Mouse (Mus musculus): ENCODE measurements around the gene I830077J02Rik.
A peak's percentile ranks its signal among the peaks of the same experiment; 100 is the strongest.

DNA sequence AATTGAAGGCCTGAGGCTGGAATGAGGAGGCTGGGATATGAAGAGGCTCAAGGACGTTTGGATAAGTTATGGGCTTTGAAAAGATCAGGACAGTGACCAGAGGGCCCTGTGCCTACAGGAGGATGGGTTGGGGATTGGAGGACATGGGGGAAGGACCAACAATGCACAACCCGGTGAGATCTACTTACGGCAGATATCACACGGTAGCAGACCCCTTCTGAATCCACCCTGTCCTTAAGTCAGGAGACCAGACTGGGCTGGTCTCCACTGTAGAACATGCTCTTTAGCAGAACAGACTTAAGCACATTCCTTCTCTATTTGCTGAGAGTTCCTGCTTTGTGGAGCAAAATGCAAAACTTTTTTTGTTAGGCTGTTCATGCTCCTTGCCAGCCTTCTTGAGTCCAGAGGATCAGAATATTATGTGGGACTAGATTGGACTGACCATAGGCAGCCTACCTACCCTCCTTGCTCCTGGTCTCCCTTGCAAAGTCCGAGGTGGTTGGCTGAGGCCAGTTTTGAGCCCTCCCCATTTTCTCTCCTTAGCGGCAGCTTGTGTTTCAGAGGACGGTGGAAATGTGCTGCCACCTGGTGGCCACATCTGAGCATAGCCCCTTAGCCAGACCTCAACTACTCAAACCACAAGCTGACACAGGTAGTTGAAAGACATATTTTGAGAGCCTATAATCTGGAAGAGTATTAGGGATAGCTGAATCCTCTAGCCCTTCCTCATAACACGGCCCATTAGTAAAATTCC lies 32.9 kb downstream of the I830077J02Rik start:
- TF ChIP-seq CTCF (IDR thresholded peaks at IDR 0.05; ENCODE audit: low read depth, low read length) = peak; percentile 90
- no peak for TF ChIP-seq TAL1 (conservative IDR thresholded peaks at IDR 0.05; ENCODE audit: low read depth, low read length)
- no peak for TF ChIP-seq GATA1 (IDR thresholded peaks at IDR 0.05; ENCODE audit: borderline replicate concordance, low read length)
- no peak for TF ChIP-seq POLR2AphosphoS5 (IDR thresholded peaks at IDR 0.05; ENCODE audit: insufficient replicate concordance, low read depth, low read length)
